Mouse (Mus musculus): ENCODE results near the gene Cep63.

DNA sequence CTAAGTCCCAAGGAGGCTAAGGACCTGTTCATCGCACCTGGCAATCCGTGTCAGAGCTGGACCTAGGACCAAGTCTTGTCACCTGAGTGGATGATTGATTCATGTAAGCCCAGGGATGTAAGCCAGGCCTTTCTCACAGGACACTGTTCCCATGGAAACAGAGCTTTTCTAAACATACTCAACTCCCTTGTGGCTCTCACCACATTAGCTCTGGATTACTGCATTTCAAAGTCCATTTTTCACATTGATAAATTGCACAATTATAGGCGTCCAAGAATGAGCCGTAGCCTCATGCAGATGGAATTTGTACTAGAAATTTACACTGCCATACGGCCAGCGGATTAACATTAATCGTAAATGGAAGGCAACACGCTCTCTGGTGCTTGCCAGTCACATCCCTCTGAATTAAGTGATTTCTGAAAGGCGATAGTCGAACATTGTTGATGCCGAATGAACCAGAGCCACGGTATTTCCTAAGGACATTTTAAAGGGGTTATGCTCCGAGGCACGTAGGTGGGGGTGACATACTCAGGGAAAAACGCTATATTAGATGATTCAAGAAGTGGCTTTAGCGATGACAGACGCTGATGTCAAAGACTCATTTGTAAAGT is 23.7 kb upstream of the Cep63 start:
- TF ChIP-seq CTCF (conservative IDR thresholded peaks at IDR 0.05; ENCODE audit: low read length) (no peak), NANOG (IDR thresholded peaks at IDR 0.05; ENCODE audit: borderline replicate concordance, low read length) (no peak)
